Mouse (Mus musculus) liver, embryonic 12.5 days (tissue): ENCODE results near the gene Ssmem1. TPM values are rescaled to one million over a fixed set of nuclear protein-coding genes. Genes with fewer than 3 reads are reported as not detected.
A peak's percentile ranks its signal among the peaks of the same experiment; 100 is the strongest.

ENCODE experiments used
- ATAC-seq: fragments of 200-750 bp; cut with Nextera tagmentation; 2 replicates; pipeline ENCODE4 v1.8.0; 2017; ENCODE audit warnings: moderate number of reproducible peaks, mild to moderate bottlenecking, moderate library complexity
- H3K27ac ChIP-seq: fragments of 300-500 bp; sonication (generic); 2 replicates; pipeline ENCODE4 v1.5.1; 2016; ENCODE audit warnings: mild to moderate bottlenecking
- H3K27me3 ChIP-seq: fragments of 300-500 bp; sonication (generic); replicated peaks from 2 replicates; pipeline ENCODE4 v1.6.1; 2016; ENCODE audit warnings: mild to moderate bottlenecking, moderate library complexity
- H3K36me3 ChIP-seq: fragments of 300-500 bp; sonication (generic); 2 replicates; pipeline ENCODE4 v1.6.1; 2016; ENCODE audit warnings: mild to moderate bottlenecking, moderate library complexity
- H3K4me1 ChIP-seq: fragments of 300-500 bp; sonication (generic); 2 replicates; pipeline ENCODE4 v1.6.1; 2016
- H3K4me2 ChIP-seq: fragments of 300-500 bp; sonication (generic); 2 replicates; pipeline ENCODE4 v1.6.1; 2016; ENCODE audit warnings: mild to moderate bottlenecking, moderate library complexity
- H3K4me3 ChIP-seq: fragments of 300-500 bp; sonication (generic); 2 replicates; pipeline ENCODE4 v1.5.1; 2016; ENCODE audit warnings: mild to moderate bottlenecking, moderate library complexity
- H3K9ac ChIP-seq: fragments of 300-500 bp; sonication (generic); 2 replicates; pipeline ENCODE4 v1.6.1; 2016; ENCODE audit warnings: mild to moderate bottlenecking, moderate library complexity
- H3K9me3 ChIP-seq: fragments of 300-500 bp; sonication (generic); replicated peaks from 2 replicates; pipeline ENCODE4 v1.6.1; 2016; ENCODE audit warnings: mild to moderate bottlenecking, moderate library complexity
- WGBS: fragments of 180-500 bp; shearing (Covaris S2); methylation state at CpG from one replicate; pipeline ENCODE4 v1.1.7; 2016; ENCODE audit not compliant: insufficient replicate concordance; 5-methylcytosine and 5-hydroxymethylcytosine counted together
- polyA plus RNA-seq: library from polyadenylated mRNA; unstranded; fragments of >200 nt; fragmentation: Nextera tagmentation; extraction: Ambion mirVana; gene quantifications from 2 replicates; pipeline ENCODE4 v1.2.1, GENCODE M21; 2016

Ssmem1 gene
- 0.14 and 0.23 TPM in 2 replicates for polyA plus RNA-seq

DNA sequence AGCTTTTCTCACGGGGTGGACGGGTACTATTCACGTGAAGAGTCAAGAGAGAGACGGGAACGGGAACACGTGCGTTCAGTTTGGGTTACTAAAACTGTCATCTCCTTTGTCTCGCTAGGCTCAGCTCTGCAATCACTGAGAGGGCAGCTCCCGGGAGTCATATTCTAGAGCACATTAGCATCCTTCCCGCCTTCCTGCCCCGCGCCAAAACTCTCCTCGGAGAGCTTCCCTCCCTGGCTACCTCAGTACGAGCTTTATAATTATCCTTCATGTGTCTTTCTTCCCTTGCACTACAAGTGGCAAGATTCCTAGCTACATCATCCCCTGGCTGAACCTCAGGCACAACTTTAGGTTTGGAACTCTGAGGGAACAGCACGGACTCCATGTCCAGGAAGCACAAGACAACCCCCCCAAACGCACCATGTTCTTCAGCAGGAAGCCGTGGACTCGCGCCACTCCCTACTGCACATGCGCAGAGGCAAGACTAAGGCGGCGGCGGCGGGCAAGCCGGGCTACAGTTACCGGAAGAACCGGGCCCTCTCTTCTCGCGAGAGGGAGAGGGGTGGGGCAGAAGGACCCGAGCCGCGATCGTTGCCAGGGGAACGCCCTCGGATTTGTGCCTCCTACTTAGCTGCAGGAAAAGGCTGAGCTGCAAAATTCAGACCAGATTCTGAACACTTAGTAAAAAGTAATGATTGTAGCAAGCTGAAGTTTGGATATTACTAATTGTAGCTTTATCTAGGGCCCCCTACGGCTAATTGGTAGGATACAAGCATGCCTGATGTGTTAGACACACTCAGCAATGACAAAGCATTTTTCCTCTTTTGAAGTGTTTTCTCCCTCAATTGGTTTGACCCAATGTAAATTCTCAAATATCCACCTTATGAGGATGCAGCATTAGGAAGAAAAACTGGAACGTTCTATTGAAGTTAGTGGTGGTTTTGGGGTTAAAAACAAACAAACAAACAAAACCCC is at the start of gene Ssmem1, which contains the start of gene Tmem209:
Ssmem1 (plus strand) TSS at position 585 of the 975 bp plus-strand sequence.
Tmem209 (minus strand) TSS at position 519 of the 975 bp plus-strand sequence.
- H3K36me3 ChIP-seq, result peaks cover 35% of the 10 kb centered on the region
- WGBS, result under 1% methylated on average over 37 of the region's 37 CpGs
- H3K4me2 ChIP-seq, result peak within 1 kb of the TSS; percentile 77
- H3K9me3 ChIP-seq, result no peaks in the 10 kb centered on the region
- no peaks in the 10 kb centered on the region; the same call in 1 of the 2 replicates for H3K27me3 ChIP-seq
- H3K4me3 ChIP-seq, result peak within 1 kb of the TSS; percentile 81
- peak; percentile 98 for ATAC-seq
- peak within 1 kb of the TSS; percentile 90 for H3K27ac ChIP-seq
- H3K9ac ChIP-seq, result peak within 1 kb of the TSS; percentile 86
- peaks cover 27% of the 10 kb centered on the region for H3K4me1 ChIP-seq

DNA sequence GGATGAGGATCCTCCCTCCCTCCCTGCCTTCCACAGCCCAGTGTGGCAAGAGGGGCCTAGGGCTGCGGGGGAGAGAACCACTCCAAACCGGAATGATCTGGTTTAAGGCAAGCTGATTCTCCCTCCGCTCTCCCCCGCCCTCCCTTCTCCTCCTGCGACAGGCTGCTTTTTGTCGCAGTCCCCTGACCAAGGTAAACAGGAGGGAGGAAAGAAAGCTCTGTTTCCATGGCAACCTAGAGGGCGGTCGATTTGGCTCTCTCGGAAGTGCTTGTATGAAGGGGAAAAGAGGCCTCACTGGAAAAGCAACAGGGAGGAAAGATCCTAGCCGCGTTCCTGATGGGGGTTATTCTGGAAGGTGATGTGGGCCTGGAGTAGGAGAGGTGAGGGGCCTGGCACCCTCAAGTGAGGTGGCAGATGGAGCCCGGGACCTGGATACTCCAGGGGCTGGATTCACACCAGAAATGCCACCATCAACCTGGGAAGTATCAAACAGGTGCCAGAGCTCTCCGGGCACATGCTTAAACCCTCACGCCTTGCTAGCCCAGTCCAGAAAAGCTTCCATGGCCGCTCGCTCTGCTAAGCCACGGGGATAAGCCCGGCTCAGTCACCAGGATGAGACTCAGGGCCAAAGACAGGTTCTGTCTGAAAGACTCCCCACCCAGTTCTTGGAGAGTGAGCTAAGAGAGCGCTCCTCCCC is 48.8 kb upstream of the Ssmem1 start:
- peaks cover 46% of the 10 kb centered on the region for H3K4me1 ChIP-seq
- peaks cover 42% of the 10 kb centered on the region for H3K27me3 ChIP-seq
- H3K9ac ChIP-seq, result 0 out of 2 replicates have a peak overlapping the region, but pooled peaks have one; percentile 17
- H3K4me3 ChIP-seq, result no peak overlapping the region
- H3K4me2 ChIP-seq, result peak overlapping the region; percentile 91
- 38% methylated on average over 18 of the region's 19 CpGs for WGBS
- no peaks in the 10 kb centered on the region for H3K36me3 ChIP-seq
- peak overlapping the region; percentile 74 for H3K27ac ChIP-seq
- H3K9me3 ChIP-seq, result no peaks in the 10 kb centered on the region
- ATAC-seq, result peak; percentile 67

DNA sequence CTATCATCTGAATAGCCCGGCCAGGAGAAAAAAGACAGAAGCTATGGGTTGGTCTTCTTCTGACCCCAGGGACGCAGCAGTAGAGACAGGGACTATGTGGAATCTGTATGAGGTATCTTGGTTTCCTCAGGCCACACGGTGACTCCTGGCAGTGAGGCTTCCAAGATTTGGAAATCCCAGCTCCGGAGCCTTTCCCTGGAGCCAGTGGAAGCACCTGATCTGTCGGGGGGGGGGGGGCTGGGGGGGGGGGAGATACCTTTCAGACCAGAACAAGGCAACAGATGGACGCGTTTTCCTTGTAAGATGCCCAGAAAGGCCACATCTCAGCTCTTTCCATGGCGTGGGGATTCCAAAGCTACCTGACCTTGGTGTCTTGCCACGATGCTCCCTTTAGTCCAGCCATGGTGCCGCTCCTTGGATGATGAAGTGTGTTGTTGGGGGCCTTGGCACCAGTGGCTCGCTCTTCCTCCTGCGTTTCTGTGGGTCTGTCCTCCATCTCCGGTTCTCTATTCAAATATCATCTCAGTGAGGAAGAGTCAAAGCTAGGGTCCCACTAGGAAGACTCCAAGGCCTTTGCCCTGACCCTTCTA is 47.8 kb upstream of the Ssmem1 start:
- H3K27ac ChIP-seq, result peak overlapping the region; percentile 22; the same call in 1 of the 2 replicates
- H3K27me3 ChIP-seq, result peaks cover 42% of the 10 kb centered on the region
- no peak overlapping the region for H3K9ac ChIP-seq
- H3K4me2 ChIP-seq, result no peak overlapping the region
- ATAC-seq, result no peak
- WGBS, result 71% methylated on average over 12 of the region's 13 CpGs
- peaks cover 46% of the 10 kb centered on the region for H3K4me1 ChIP-seq
- H3K9me3 ChIP-seq, result no peaks in the 10 kb centered on the region
- H3K4me3 ChIP-seq, result no peak overlapping the region
- H3K36me3 ChIP-seq, result no peaks in the 10 kb centered on the region

DNA sequence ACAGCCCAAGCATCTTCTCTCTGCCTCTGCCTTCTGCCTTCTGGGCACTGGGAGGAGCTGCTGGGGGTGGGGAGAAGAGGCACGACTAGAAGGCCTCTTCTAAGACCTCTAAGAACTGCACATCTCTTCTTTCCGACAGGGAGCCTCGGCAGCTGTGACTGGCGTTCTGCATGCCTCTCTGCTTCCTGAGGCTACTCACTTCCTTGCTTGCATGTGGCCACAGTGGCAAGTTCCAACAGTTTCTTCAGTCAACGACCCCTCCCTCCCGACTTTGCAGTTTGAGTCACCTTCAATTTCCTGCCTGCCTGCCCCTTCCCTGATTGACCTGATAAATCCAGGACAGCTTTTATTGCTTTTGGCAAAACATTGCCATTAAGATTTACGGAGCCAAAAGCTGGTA is 46.8 kb upstream of the Ssmem1 start:
- no peaks in the 10 kb centered on the region for H3K36me3 ChIP-seq
- H3K9me3 ChIP-seq, result no peaks in the 10 kb centered on the region
- H3K9ac ChIP-seq, result no peak overlapping the region
- no peak overlapping the region for H3K4me2 ChIP-seq
- H3K27me3 ChIP-seq, result peaks cover 42% of the 10 kb centered on the region
- no peak overlapping the region for H3K27ac ChIP-seq
- no peak overlapping the region for H3K4me3 ChIP-seq
- ATAC-seq, result no peak
- peaks cover 46% of the 10 kb centered on the region for H3K4me1 ChIP-seq
- 11% methylated on average over 7 of the region's 7 CpGs for WGBS

DNA sequence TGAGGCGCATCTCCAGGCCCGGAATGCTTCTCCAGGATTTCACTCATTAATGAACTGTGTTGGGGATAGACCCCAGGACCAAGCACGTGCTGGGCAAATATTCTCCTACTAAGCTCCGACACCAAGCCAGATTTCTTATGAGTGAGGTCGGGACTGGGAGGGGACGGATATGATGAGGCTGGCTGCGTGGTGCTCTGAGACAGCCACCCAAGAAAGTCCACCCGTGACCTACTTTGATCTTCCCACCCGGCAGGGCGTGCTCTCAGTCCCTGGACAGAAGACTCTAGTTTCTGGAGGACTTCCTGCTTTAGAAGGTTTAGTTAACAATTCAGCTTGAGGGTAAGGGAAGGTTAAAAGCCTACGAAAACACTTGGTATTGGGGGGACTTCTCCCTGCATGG is 44.1 kb upstream of the Ssmem1 start:
- WGBS, result 75% methylated on average over 11 of the region's 11 CpGs
- H3K36me3 ChIP-seq, result no peaks in the 10 kb centered on the region
- H3K27ac ChIP-seq, result no peak overlapping the region
- H3K4me2 ChIP-seq, result no peak overlapping the region
- no peak overlapping the region for H3K4me3 ChIP-seq
- no peaks in the 10 kb centered on the region for H3K9me3 ChIP-seq
- ATAC-seq, result no peak
- no peak overlapping the region for H3K9ac ChIP-seq
- H3K4me1 ChIP-seq, result peaks cover 30% of the 10 kb centered on the region
- peaks cover 36% of the 10 kb centered on the region for H3K27me3 ChIP-seq

DNA sequence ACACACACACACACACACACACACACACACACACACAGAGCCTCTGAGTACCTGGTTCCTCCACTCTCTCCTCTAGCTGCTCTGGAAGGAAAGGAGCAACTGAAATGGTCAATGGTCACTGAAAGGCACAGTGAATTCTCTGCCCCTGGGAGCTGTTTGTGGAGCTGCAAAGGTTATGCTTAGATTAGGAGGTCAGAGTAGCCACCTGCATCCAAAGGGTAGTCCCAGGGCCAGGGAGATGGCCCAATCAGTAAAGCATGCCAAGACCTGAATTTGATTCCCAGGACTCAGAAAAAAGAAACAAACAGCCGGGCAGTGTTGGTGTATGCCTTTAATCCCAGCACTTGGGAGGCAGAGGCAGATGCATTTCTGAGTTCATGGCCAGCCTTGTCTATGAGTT is 41.6 kb upstream of the Ssmem1 start:
- H3K9ac ChIP-seq, result no peak overlapping the region
- 59% methylated on average over 1 of the region's 1 CpGs for WGBS

DNA sequence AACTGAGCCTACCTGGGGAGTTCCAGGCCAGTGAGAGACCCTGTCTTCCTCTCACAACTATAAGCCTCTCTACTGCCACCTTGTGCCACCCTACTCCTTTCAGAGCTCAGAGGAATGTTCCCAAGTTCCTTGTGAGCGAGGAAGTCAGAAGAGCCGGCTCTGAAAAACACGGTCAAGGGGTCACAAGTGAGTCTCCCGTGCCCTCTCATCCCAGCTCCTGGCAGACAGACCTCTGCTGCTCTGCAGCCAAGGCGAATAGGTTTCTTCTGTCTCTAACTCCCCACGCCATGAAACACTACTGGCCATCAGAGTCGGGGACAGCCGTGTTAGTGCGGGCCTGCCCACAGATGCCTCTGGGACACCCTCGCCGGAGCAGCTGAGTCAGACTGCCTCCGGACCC is 41.0 kb upstream of the Ssmem1 start:
- no peak overlapping the region for H3K4me2 ChIP-seq
- no peak overlapping the region for H3K27ac ChIP-seq
- no peak for ATAC-seq
- WGBS, result 49% methylated on average over 12 of the region's 12 CpGs
- H3K9me3 ChIP-seq, result no peaks in the 10 kb centered on the region
- H3K27me3 ChIP-seq, result peaks cover 13% of the 10 kb centered on the region
- H3K4me1 ChIP-seq, result no peaks in the 10 kb centered on the region
- no peak overlapping the region for H3K9ac ChIP-seq
- H3K36me3 ChIP-seq, result no peaks in the 10 kb centered on the region
- no peak overlapping the region for H3K4me3 ChIP-seq

More for the DNA sequence above, 41.6 kb upstream of the Ssmem1 start:
- no peak overlapping the region for H3K4me2 ChIP-seq
- H3K27ac ChIP-seq, result no peak overlapping the region
- no peaks in the 10 kb centered on the region for H3K36me3 ChIP-seq
- peaks cover 6% of the 10 kb centered on the region for H3K4me1 ChIP-seq
- H3K9me3 ChIP-seq, result no peaks in the 10 kb centered on the region
- H3K27me3 ChIP-seq, result peaks cover 18% of the 10 kb centered on the region
- peak; percentile 36; the same call in 1 of the 2 replicates for ATAC-seq
- no peak overlapping the region for H3K4me3 ChIP-seq

DNA sequence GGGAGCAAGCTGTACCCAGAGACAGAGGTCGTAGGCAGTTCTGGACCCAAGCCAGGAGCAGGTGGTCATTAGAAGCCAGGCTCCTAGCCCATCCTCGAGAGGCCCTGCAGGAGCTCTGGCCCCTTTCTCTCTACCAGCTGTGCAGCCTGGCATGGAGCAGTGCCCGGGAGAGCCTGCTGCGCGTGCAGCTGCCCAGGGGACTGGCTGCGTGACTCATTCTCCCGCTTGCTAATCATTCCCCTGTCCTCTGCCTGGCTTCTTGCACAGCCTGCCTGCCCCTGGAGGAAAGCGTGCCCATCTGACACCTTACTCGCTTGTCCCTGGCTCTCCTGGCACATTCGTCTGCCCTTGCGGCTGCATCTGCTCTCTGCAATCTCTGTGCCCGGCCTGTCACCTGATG is 40.3 kb upstream of the Ssmem1 start:
- no peak overlapping the region for H3K4me3 ChIP-seq
- no peak overlapping the region for H3K27ac ChIP-seq
- 80% methylated on average over 12 of the region's 12 CpGs for WGBS
- H3K9ac ChIP-seq, result no peak overlapping the region
- H3K4me2 ChIP-seq, result no peak overlapping the region
- no peaks in the 10 kb centered on the region for H3K9me3 ChIP-seq
- no peak for ATAC-seq
- peaks cover 7% of the 10 kb centered on the region for H3K27me3 ChIP-seq
- no peaks in the 10 kb centered on the region for H3K4me1 ChIP-seq
- H3K36me3 ChIP-seq, result no peaks in the 10 kb centered on the region

DNA sequence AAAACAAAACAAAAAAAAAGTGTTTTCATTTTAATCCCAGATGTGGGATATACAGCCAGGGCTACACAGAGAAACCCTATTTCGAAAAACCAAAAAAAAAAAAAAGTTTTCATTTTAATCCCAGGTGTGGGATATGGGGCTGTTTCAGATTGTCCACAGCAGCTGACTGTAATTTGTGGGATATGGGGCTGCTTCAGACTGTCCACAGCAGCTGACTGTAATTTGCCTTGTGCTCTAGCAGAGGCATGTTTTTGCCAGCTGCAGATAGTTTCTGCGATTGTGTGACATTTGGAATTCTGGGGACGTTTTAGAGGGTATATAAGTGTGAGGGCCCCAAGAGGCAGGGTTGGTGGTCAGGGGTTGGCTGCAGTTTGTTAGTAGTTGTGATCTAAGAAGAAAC is 37.9 kb upstream of the Ssmem1 start:
- no peak overlapping the region for H3K4me3 ChIP-seq
- H3K36me3 ChIP-seq, result no peaks in the 10 kb centered on the region; the same call in 1 of the 2 replicates
- H3K27me3 ChIP-seq, result no peaks in the 10 kb centered on the region
- no peaks in the 10 kb centered on the region for H3K9me3 ChIP-seq
- H3K27ac ChIP-seq, result no peak overlapping the region
- 60% methylated on average over 3 of the region's 3 CpGs for WGBS
- no peak overlapping the region for H3K4me2 ChIP-seq
- H3K4me1 ChIP-seq, result no peaks in the 10 kb centered on the region
- no peak for ATAC-seq
- no peak overlapping the region for H3K9ac ChIP-seq

DNA sequence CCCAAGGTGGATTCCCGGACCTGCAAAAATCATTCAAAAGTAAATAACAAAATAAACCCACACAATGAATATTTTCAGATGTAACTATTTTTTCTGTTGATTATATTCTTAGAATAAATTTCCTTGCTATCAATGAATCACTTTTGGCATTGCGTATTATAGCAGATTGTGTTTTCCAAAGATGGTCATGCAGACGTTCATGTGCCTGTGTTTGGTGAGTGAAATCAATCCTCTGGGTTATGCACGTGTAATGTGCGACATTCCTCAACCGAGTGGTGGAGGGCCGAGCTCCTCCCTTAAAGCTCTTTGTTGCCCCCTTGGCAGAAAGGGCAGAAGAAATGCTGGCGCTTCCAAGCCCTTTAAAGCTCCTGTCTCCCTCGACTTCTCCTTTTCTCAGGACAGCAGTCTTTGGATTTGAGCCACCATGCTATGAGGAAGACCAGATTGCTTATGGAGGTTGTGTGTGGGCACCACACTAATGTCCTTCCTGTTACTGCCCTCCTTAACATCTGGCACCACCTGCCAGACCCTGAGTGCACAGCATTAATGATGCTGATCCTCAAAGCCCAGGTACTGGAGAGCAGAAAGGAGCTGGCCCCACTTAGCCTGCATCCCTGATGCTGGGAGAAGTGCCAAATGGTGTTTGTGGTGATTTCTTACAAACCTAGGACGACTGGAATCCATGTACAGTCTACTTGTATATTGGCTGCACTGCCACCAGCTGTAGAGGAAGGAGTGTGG is 33.5 kb upstream of the Ssmem1 start:
- H3K9me3 ChIP-seq, result no peaks in the 10 kb centered on the region
- no peak overlapping the region for H3K4me3 ChIP-seq
- ATAC-seq, result no peak
- no peak overlapping the region for H3K27ac ChIP-seq
- H3K36me3 ChIP-seq, result peaks cover 40% of the 10 kb centered on the region
- WGBS, result 69% methylated on average over 10 of the region's 10 CpGs
- H3K27me3 ChIP-seq, result no peaks in the 10 kb centered on the region
- H3K4me1 ChIP-seq, result no peaks in the 10 kb centered on the region
- H3K9ac ChIP-seq, result no peak overlapping the region
- H3K4me2 ChIP-seq, result no peak overlapping the region

DNA sequence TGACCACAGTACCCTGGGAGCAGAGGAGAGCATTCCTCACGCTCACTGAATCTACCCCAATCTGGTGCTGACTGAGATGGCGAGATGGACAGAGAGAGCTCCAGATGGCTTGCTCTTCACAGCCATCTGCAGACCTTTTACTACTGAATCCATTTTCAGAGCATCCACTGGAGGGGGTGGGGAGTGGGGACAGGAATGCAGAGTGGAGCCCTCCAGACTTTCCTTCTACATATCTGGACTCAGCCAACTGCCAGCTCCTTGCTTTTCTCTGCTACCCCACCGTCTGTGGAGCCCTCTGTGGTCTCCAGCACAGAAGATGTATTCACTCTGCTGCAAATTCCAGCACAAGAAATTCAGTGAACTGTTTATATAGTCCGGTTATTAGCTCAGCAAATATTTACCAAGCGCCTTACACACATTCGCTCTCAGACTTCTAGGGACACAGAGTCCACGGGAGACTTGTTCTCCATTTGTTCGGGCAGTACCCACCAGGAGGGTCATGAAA is 32.4 kb upstream of the Ssmem1 start:
- H3K4me2 ChIP-seq, result no peak overlapping the region
- peak overlapping the region; percentile 41; the same call in 1 of the 2 replicates for H3K27ac ChIP-seq
- H3K4me3 ChIP-seq, result no peak overlapping the region
- no peaks in the 10 kb centered on the region for H3K27me3 ChIP-seq
- H3K36me3 ChIP-seq, result peaks cover 50% of the 10 kb centered on the region
- WGBS, result 70% methylated on average over 8 of the region's 8 CpGs
- H3K9ac ChIP-seq, result no peak overlapping the region
- H3K4me1 ChIP-seq, result no peaks in the 10 kb centered on the region
- ATAC-seq, result peak; percentile 40; the same call in 1 of the 2 replicates
- no peaks in the 10 kb centered on the region for H3K9me3 ChIP-seq
